Mouse (Mus musculus) heart, postnatal 0 days (tissue): Measurements from ENCODE around the gene Zfpm1. TPM values are rescaled to one million over a fixed set of nuclear protein-coding genes. Genes with fewer than 3 reads are reported as not detected.

ENCODE experiments used
- ATAC-seq: fragments of 200-750 bp; cut with Nextera tagmentation; 2 replicates; pipeline ENCODE4 v1.8.0; 2017; ENCODE audit warnings: low read depth, moderate number of reproducible peaks, moderate library complexity; ENCODE audit not compliant: insufficient read depth
- DNase-seq: peaks from one replicate; pipeline ENCODE4 v3.0.0-alpha.2; 2016; ENCODE audit warnings: low spot score
- H3K27ac ChIP-seq: fragments of 300-500 bp; sonication (generic); 2 replicates; pipeline ENCODE4 v1.5.1; 2014; ENCODE audit warnings: low read depth, mild to moderate bottlenecking
- H3K27me3 ChIP-seq: fragments of 300-500 bp; sonication (generic); 2 replicates; pipeline ENCODE4 v1.6.1; 2014; ENCODE audit warnings: low read length, mixed read lengths; ENCODE audit not compliant: control insufficient read depth, insufficient read depth
- H3K36me3 ChIP-seq: fragments of 300-500 bp; sonication (generic); replicated peaks from 2 replicates; pipeline ENCODE4 v1.6.1; 2014; ENCODE audit warnings: low read length, mixed read lengths; ENCODE audit not compliant: control insufficient read depth, insufficient read depth
- H3K4me1 ChIP-seq: fragments of 300-500 bp; sonication (generic); 2 replicates; pipeline ENCODE4 v1.6.1; 2014; ENCODE audit warnings: antibody characterized with exemption; ENCODE audit not compliant: control insufficient read depth, insufficient read depth
- H3K4me2 ChIP-seq: fragments of 300-500 bp; sonication (generic); 2 replicates; pipeline ENCODE4 v1.6.1; 2014; ENCODE audit warnings: low read depth, mild to moderate bottlenecking, low read length, moderate library complexity
- H3K4me3 ChIP-seq: fragments of 300-500 bp; sonication (generic); 2 replicates; pipeline ENCODE4 v1.5.1; 2014; ENCODE audit warnings: low read depth, low read length
- H3K9ac ChIP-seq: fragments of 300-500 bp; sonication (generic); replicated peaks from 2 replicates; pipeline ENCODE4 v1.6.1; 2014; ENCODE audit warnings: low read depth, low read length, mixed read lengths
- H3K9me3 ChIP-seq: fragments of 300-500 bp; sonication (generic); replicated peaks from 2 replicates; pipeline ENCODE4 v1.6.1; 2016; ENCODE audit warnings: low read length; ENCODE audit not compliant: control insufficient read depth
- CTCF ChIP-seq: IDR thresholded peaks from 2 replicates; pipeline ENCODE4 v1.5.1; 2016; ENCODE audit warnings: antibody characterized with exemption, control low read depth, low read depth
- EP300 ChIP-seq: IDR thresholded peaks from 2 replicates; pipeline ENCODE4 v1.6.1; 2016; ENCODE audit warnings: antibody characterized with exemption, low read depth
- WGBS: fragments of 180-500 bp; shearing (Covaris S2); extraction: QIAGEN DNeasy Blood & Tissue Kit; methylation state at CpG from one replicate; pipeline ENCODE4 v1.1.7; 2014; 5-methylcytosine and 5-hydroxymethylcytosine counted together
- polyA plus RNA-seq: library from polyadenylated mRNA; unstranded; fragments of >200 nt; fragmentation: Nextera tagmentation; extraction: Ambion mirVana; gene quantifications from 2 replicates; pipeline ENCODE4 v1.2.1, GENCODE M21; 2015
- total RNA-seq: library from RNA; depleted of rRNA; stranded (reverse); fragments of >200 nt; gene quantifications from 2 replicates; pipeline ENCODE4 v1.2.3, GENCODE M21; 2014; ENCODE audit warnings: low replicate concordance

The Zfpm1 gene
- total and polyA plus RNA-seq, 2 experiments from 2014 or later: 2.3 to 28.4 TPM

GRCm38 (mm10) chr8:122299581-122300254, 17.8 kb downstream of the Zfpm1 start:
- H3K4me3 ChIP-seq: no peak overlapping the region
- H3K27ac ChIP-seq: peak overlapping the region; percentile 90
- peak overlapping the region; percentile 26; the same call in 1 of the 2 replicates for H3K4me2 ChIP-seq
- WGBS: 23% methylated on average over 16 of the region's 16 CpGs
- H3K4me1 ChIP-seq: peaks cover 82% of the 10 kb centered on the region
- ATAC-seq (peak; percentile 73), DNase-seq (no peak)
- TF ChIP-seq EP300 (no peak), CTCF (no peak)
- H3K9ac ChIP-seq: no peak overlapping the region
- H3K36me3 ChIP-seq: no peaks in the 10 kb centered on the region
- H3K9me3 ChIP-seq: no peaks in the 10 kb centered on the region
- H3K27me3 ChIP-seq: no peaks in the 10 kb centered on the region

GRCm38 (mm10) chr8:122301081-122301480, 19.1 kb downstream of the Zfpm1 start:
- Histone ChIP-seq H3K27ac (peak overlapping the region; percentile 90; the same call in 1 of the 2 replicates), H3K9ac (no peak overlapping the region), H3K27me3 (no peaks in the 10 kb centered on the region), H3K9me3 (no peaks in the 10 kb centered on the region), H3K4me2 (no peak overlapping the region), H3K4me3 (no peak overlapping the region), H3K4me1 (peaks cover 68% of the 10 kb centered on the region), H3K36me3 (peaks cover 8% of the 10 kb centered on the region)
- 73% methylated on average over 13 of the region's 13 CpGs for whole genome bisulfite sequencing
- no peak for TF ChIP-seq CTCF
- TF ChIP-seq EP300: no peak
- ATAC-seq (no peak), DNase-seq (no peak)

DNA sequence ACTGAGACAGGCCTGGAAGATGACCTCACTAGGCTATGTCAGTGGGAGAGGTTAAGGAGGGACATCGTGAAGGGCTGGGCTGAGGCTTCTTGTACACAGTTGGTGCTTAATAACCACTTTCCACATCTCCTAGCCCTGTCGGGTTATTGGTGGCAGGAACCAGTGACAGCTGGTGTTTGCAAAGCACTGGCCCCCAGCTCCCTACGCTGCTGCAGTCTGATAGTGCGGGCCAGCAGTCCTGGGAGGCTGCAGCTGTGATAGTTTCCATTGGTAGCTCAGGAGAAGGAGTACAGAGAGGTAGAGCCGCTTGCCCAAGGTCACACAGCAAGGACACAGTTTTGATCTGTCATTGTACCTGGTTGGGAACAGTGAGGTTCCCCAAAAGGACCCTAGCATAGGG, 19.9 kb downstream of the Zfpm1 start:
- H3K36me3 ChIP-seq: peaks cover 14% of the 10 kb centered on the region
- ATAC-seq (no peak), DNase-seq (no peak)
- no peak overlapping the region; the same call in 1 of the 2 replicates for H3K27ac ChIP-seq
- H3K4me1 ChIP-seq: peaks cover 61% of the 10 kb centered on the region
- H3K4me2 ChIP-seq: no peak overlapping the region
- no peaks in the 10 kb centered on the region for H3K9me3 ChIP-seq
- H3K27me3 ChIP-seq: no peaks in the 10 kb centered on the region
- H3K4me3 ChIP-seq: no peak overlapping the region
- TF ChIP-seq EP300 (no peak), CTCF (no peak)
- WGBS: 51% methylated on average over 5 of the region's 5 CpGs
- no peak overlapping the region for H3K9ac ChIP-seq

DNA sequence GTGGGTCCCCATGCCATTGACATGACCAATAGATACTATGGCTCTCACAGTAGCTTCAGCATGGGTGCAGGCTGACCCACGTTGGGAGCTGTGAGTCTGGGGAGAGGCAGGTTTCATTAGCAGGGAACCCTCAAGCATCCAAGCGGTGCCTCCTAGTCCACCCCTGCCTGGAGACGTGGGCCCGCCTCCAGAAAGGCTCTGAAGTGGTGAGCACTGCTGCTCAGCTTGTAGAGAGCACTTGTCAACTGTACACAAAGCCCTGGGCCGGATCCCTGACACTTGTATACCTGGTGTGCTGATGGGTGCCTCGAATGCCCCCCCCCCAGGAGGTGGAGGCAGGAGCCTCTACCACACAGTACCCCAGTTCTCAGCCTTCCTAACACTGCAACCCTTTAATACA, 21.5 kb downstream of the Zfpm1 start:
- no peaks in the 10 kb centered on the region for H3K27me3 ChIP-seq
- TF ChIP-seq EP300 (no peak), CTCF (no peak)
- 55% methylated on average over 6 of the region's 6 CpGs for WGBS
- peaks cover 27% of the 10 kb centered on the region for H3K36me3 ChIP-seq
- ATAC-seq: no peak
- H3K4me1 ChIP-seq: peaks cover 49% of the 10 kb centered on the region
- H3K27ac ChIP-seq: 0 out of 2 replicates have a peak overlapping the region, but pooled peaks have one; percentile 14
- no peak for DNase-seq
- H3K4me3 ChIP-seq: no peak overlapping the region
- no peak overlapping the region for H3K9ac ChIP-seq
- no peak overlapping the region for H3K4me2 ChIP-seq
- no peaks in the 10 kb centered on the region for H3K9me3 ChIP-seq

- Histone ChIP-seq H3K27me3 (no peaks in the 10 kb centered on the region), H3K4me1 (peaks cover 43% of the 10 kb centered on the region), H3K36me3 (peaks cover 33% of the 10 kb centered on the region), H3K9ac (no peak overlapping the region), H3K4me3 (no peak overlapping the region), H3K27ac (no peak overlapping the region), H3K4me2 (no peak overlapping the region), H3K9me3 (no peaks in the 10 kb centered on the region)
- TF ChIP-seq EP300 (no peak), CTCF (no peak)
- DNase-seq (no peak), ATAC-seq (no peak)
- WGBS: 46% methylated on average over 3 of the region's 3 CpGs
Observed at GRCm38 (mm10) chr8:122304058-122304457, 22.1 kb downstream of the Zfpm1 start.
